Mouse (Mus musculus) frontal cortex, adult 2 months (tissue): Measurements from ENCODE around the gene Cyp17a1. TPM values are rescaled to one million over a fixed set of nuclear protein-coding genes. Genes with fewer than 3 reads are reported as not detected.
A peak's percentile ranks its signal among the peaks of the same experiment; 100 is the strongest.

ENCODE experiments used
- DNase-seq, 2 experiments: peaks; one replicate each; pipeline ENCODE4 v3.0.0; 2022; ENCODE audit warnings: low spot score in 1 of 2; ENCODE audit errors: extremely low spot score in 1 of 2
- polyA plus RNA-seq: library from polyadenylated mRNA; depleted of rRNA; stranded (reverse); fragments of >200 nt; gene quantifications from 2 replicates; pipeline ENCODE4 v1.2.3, GENCODE M21; 2012

Gene Cyp17a1
- polyA plus RNA-seq, 1 experiment: not detected

DNA sequence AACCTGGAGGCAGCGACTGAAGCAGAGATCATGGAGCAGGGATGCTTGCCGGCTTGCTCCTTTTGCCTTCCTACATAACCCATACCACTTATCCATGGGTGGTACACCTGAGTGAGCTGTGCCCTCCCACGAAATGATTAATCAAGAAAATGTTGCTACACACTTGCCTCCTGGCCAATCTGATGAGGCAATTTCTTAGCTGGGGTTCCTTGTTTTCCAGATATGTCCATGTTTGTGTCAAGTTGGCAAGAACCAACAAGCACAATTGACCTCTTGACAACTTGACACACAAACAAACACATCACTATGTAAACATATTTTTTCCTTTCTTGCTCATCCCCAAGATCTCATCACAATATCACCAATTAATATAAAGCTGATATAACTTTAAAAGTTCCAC is 2.7 kb upstream of the Cyp17a1 start:
- no peak for DNase-seq

- DNase-seq: peak in 1 of 2 experiments; percentile 71
Measured at GRCm38 (mm10) chr19:46670691-46671090, 2.3 kb downstream of the Cyp17a1 start.

GRCm38 (mm10) chr19:46669802-46670201 is 3.2 kb downstream of the Cyp17a1 start:
- DNase-seq: no peak

DNA sequence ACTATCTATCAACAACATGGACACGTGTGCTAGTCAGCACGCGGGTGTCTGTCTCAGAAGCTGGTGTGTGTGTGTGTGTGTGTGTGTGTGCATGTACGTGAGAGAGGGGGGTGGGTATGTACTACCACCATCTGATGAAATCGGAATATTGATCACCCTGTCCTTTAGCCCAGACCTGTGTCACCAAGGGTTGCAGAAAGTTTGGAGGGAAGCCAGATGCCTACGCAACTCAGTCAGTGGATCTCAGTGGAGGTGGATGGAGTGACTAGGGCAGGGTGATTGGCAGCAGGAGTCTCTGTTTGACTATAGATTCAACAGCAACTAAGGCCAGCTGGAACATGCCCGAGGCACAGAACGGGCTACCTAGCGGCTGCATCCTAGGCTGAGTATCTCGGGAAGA is 4.7 kb downstream of the Cyp17a1 start:
- no peak for DNase-seq

GRCm38 (mm10) chr19:46667300-46667699 is 5.7 kb downstream of the Cyp17a1 start:
- no peak for DNase-seq

GRCm38 (mm10) chr19:46665474-46665873 is 7.5 kb downstream of the Cyp17a1 start:
- DNase-seq: peak in 1 of 2 experiments; percentile 54

DNA sequence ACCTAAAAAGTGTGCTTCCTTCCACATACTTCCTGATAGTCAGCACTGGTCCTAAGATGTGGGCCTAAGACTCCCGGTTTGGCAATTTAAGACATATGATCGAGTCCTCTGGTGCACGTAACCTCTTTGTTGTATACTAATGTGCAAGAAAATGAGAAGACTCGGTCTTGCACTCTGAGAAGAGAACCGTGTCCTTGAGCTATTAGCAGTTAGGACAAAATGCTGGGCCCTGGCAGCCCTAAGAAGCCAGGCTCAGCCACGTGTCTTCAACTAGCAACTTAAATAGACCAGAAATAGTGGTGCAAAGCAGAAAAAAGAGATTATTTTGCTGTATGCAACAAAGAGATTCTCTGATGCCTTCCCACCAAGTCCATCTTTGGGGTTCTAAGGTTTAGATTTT is 10.2 kb downstream of the Cyp17a1 start:
- no peak for DNase-seq

DNA sequence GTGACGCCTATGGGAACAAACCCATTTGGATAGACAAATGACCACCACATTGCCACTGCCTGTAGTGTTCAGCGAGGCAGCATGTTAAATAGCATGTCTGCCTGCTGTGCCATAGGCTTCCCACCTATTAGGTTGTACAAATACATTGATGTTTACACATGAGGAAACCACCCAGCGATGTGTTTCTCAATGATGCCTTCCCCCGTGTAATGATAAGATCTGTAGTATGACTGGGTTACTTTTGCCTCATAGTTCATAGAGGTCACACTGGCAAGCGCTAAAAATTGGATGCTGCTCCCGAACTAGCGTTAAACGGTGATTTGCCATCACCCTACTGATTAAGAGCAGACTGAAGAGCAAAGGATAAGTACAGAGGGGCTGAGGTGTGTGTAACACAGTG is 10.8 kb downstream of the Cyp17a1 start:
- no peak for DNase-seq

DNA sequence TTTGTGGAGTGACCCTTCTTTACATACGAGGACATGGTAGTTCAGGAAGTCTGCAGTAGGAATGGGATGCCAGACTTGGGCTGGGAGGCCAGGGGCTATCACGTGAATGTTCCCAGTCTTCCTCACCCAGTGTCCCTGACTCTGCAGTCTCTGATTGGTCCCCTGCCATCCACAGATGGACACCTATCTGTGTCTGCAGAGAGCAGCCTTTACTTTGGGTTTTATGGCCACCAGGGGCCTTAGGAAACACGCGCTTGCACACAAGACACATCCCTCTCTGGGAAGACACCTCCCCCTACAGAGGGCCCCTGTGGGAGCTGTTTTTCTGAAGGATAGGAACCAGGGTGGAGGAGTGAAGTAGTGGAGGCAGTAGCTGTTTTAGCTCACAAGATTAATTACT is 11.5 kb downstream of the Cyp17a1 start:
- no peak for DNase-seq

GRCm38 (mm10) chr19:46658851-46659250 is 14.1 kb downstream of the Cyp17a1 start:
- DNase-seq: no peak

DNA sequence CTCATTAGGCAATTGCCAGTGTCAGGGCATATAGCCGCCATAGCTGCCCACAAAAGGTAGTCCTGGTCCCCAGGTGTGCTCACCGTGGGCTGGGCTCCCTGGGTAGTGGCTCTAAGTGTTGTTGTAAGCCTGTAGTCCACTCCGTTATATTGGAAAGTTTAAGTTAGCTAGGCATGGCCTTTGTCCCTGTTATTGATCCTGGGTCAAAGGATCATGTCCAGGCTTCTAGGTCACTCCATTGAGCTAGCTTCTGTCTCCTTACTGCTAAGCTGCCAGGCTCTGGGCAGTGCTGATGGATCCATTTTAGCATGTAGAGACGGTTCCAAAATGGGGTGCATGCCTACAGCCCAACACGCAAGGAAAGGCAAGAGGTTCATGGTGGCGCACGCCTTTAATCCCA is 14.6 kb downstream of the Cyp17a1 start:
- no peak for DNase-seq

DNA sequence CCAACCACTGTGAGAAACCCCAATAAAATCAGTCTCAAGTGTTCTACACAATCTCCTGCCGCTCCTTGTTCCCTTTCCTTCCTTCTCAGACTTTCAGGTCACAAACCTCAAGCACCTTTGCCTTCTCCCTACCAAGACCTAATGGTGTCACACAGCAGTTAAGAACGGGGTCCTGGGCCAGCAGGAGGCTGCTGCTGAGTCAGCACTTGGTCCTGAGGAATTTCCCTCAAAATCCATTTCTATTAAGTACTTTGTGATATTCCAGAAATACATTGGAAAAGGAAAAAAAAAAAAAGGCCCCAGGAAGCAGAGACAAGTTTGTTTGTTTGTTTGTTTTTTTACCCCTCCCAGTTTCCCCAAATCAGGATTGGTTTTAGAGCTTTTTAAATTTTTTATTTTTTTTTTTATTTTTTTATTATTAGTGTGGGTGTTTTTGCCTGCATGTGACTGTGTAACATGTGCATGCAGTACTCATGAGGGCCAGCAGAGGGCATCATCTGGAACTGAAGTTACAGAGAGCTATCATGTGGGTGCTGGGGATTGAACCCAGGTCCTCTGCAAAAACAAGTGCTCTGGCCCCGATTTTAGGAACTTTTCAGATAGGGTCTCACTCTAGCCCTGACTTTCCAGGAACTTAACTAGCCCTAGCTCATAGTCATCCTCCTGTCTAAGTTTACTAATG is 15.5 kb downstream of the Cyp17a1 start:
- no peak for DNase-seq

GRCm38 (mm10) chr19:46656151-46656840 is 16.7 kb downstream of the Cyp17a1 start:
- no peak for DNase-seq

DNA sequence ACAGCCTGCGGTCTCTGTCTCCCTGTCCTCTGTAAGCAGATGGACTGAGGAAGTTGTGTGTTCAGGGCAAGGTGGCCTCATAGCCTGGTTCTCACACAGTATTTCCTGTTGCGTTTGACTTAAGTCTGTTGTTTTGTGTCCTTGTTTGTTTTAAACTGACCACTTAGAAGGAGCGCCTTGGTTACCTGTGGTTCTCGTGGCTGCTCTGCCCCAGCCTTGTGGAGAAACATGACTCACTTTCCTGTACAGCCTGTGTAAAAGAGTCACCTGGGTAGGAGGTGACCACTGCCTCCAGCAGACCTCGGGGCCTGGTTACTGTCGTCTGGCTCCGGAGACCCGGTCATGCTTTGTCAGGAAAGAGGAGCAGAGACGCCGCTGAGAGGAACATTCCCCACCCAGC is 17.3 kb downstream of the Cyp17a1 start:
- DNase-seq: no peak

DNA sequence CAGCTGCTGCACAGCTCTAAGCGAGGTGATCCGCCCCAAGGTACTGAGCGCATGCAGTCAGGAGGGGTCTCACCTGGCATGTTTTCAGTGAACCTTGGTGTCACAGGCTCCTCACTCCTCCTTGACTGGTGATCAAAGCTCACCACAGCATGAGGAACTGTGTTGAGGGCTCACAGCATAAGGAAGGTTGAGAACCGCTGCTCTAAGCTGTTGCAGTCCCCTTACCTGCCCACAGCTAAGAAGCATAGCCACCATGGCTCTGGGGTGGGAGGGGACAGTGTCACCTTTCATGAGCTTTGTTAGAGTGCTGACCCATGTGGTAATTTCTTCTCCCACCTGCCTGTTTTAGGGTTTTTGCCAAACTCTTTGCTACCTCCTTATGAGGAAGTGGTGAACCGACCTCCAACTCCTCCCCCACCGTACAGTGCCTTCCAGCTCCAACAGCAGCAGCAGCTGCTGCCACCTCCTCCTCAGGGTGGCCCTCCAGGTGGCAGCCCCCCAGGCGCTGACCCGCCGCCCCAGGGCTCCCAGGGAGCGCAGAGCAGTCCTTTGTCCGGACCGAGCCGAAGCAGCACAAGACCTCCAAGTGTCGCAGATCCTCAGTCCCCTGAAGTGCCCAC is 19.2 kb downstream of the Cyp17a1 start:
- DNase-seq: no peak

- DNase-seq: no peak
Measured at GRCm38 (mm10) chr19:46653188-46653587, 19.8 kb downstream of the Cyp17a1 start.

- no peak for DNase-seq
Measured at GRCm38 (mm10) chr19:46648565-46648964, 24.4 kb downstream of the Cyp17a1 start.

DNA sequence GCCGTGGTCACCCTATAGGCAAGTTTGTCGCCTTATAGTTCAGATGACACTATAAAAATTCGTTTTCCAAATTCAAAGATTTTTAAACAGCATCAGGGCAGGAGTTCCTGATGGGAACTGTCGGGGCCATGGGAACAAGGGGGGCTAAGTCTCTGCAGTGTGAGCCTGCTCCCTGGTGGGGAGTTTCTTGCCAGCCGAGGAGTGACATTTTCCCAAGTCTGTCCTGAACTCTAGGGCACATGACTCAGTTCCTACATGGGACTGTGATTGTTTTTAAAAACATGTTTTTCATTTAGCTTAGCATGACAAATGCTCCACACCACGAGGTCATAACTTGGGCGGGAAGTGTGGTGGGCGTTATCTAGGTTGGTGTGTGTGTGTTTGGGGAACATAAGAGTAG is 25.1 kb downstream of the Cyp17a1 start:
- no peak for DNase-seq

- DNase-seq: no peak
Measured at GRCm38 (mm10) chr19:46647254-46647653, 25.7 kb downstream of the Cyp17a1 start.

DNA sequence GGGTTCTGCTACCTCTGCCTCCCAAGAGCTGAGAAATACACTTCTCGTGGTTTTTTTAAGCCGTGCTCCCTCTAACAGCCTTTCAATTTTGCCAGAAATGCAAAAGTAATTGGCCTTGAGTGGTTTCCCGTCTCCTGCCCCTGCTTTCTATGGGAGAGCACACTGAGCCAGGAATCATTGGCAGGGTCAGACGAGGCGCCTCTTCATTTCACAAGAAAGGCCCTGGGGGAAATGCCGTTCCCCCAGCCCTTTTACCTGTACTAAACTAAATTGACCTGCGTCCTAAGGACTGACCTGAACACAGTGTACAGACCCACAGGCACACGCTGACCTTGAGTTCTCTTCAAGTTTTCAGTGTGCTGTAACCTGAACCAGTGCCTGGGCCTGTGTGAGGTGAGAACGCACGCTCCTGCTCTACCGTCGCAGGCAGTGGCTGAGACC is 26.9 kb downstream of the Cyp17a1 start:
- no peak for DNase-seq

- DNase-seq: peak in 1 of 2 experiments; percentile 32
Measured at GRCm38 (mm10) chr19:46644793-46645602, 28.0 kb downstream of the Cyp17a1 start.
